Mouse (Mus musculus): ENCODE measurements at regions not wholly inside any gene's neighbourhood (a gene's known extent, or its start where the extent isn't known, plus 50 kb on each side); places are given as distances from the start of the nearest gene placed in this dataset.
"Not testable (repeated sequence)": the region's sequence is repeated elsewhere in the genome, so short reads cannot be mapped to it uniquely, and the experiment has no call there.

GRCm38 (mm10) chr16:65312947-65313346, 207.3 kb upstream of the Htr1f start:
- DNase-seq (ENCODE audit: low spot score in 2 of 2): no peak

- DNase-seq (ENCODE audit: low spot score in 2 of 2): no peak
Measured at GRCm38 (mm10) chr16:65315052-65315451, 205.3 kb upstream of the Pou1f1 start.

- DNase-seq (ENCODE audit: low spot score in 2 of 2): no peak
Measured at GRCm38 (mm10) chr16:65332412-65332811, 187.9 kb upstream of the Pou1f1 start.

- no peak for DNase-seq (ENCODE audit: low spot score in 2 of 2)
Measured at GRCm38 (mm10) chr16:65339225-65339624, 181.1 kb upstream of the Pou1f1 start.

DNA sequence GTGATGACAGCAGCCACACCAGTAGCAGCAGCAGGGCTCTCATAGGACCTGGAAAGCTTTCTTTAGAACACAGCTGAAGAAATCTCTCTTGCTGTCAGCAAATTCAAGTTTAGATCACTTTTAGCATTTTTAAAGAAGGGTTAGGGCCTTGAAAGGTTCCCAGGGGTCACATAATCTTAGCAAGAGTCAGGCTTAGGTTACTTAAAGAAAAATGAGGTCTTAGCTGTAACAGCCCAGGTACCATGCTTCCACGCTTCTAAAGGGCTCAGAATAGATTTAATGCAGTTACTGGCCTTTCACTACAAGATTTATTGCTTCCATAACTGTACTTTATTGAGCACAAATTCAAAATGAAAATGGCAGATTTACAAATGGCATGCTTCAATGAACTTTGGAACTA, 160.4 kb upstream of the Pou1f1 start:
- DNase-seq (ENCODE audit: low spot score in 2 of 2): no peak

- no peak for DNase-seq (ENCODE audit: low spot score in 2 of 2)
Measured at GRCm38 (mm10) chr16:65369271-65369670, 151.0 kb upstream of the Pou1f1 start.

DNA sequence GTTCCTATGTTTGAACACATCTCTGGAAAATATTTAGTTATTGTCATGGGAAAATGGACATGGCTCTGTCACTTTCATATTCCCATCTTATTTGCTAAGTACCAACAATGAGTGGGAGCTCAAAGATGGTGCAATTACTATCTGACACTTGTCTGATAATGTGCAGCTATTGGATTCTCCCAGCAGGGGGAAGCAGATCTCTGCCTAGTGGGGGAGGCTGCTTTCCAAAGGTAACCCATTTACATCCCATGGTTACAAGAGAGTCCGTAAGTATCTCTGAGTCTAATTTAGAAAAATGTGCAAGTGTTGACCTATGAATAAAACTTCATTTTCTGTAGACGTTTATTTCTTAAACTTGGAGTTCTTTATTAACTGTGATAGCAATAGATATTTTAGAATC, 149.4 kb upstream of the Pou1f1 start:
- DNase-seq (ENCODE audit: low spot score in 2 of 2): no peak

GRCm38 (mm10) chr16:65376553-65376952, 143.8 kb upstream of the Pou1f1 start:
- DNase-seq (ENCODE audit: low spot score in 2 of 2): peak in 1 of 2 experiments; percentile 13

GRCm38 (mm10) chr16:65378276-65378675, 142.0 kb upstream of the Pou1f1 start:
- DNase-seq (ENCODE audit: low spot score in 2 of 2): no peak

GRCm38 (mm10) chr16:65379939-65380338, 140.4 kb upstream of the Pou1f1 start:
- DNase-seq (ENCODE audit: low spot score in 2 of 2): peak; percentile 21 to 55

- DNase-seq (ENCODE audit: low spot score in 2 of 2): no peak
Measured at GRCm38 (mm10) chr16:65403926-65404648, 116.2 kb upstream of the Pou1f1 start.

- no peak for DNase-seq (ENCODE audit: low spot score in 2 of 2)
Measured at GRCm38 (mm10) chr16:65404816-65405215, 115.5 kb upstream of the Pou1f1 start.

DNA sequence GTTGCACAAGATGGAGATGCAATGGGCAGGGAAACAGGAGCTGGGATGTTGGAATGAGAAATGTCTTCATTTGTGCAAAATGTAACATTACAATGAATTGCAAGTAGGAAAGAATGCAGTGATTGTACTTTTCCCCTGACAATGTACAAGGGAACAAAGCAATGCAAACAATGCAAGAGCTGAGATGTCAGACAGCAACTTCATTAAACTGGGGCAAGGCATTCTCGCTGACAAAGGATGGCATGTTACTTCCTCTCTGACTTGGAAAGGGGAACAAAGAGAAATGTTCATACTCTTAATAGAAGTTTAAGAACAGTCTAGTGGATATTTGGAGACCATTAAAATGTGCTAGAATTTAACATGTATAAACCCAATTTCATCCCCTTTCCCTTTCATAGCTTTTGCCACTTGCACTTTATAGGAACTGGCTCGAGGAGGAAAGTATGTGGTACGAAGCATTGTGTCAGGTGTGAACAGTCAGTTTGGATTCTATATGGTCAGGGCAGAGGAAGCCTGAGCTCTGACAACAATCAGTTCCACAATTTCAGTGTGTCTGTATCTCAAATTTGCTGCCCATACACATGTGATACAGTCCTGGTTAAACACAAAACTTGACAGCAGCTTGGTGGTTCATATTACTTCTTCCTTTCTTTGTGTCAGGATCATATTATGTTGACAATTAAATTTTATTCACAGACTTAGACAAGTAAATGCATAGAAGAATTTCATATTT, 114.3 kb upstream of the Pou1f1 start:
- DNase-seq (ENCODE audit: low spot score in 2 of 2): no peak

GRCm38 (mm10) chr16:65432046-65432445, 88.3 kb upstream of the Pou1f1 start:
- not testable (repeated sequence) for DNase-seq (ENCODE audit: low spot score in 2 of 2)

DNA sequence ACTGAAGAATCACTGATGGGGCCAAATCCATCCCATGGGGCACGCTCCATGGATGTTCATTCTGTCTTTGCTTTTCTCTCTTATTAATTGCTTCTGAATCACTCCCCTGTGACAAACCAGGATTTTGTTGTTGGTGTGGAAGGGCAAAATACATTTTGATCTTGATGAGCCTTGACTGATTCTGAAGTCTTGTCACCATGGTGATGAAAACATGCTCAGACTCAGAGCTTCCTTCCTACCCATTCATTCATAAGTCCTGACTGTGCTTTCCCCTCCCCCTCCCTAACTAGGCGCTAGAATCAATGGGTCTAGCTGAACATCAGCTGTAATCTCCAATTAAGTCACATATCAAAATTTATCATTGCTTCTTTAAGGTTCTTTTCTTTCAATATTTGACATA, 84.2 kb upstream of the Pou1f1 start:
- no peak for DNase-seq (ENCODE audit: low spot score in 2 of 2)

- no peak for DNase-seq (ENCODE audit: low spot score in 2 of 2)
Measured at GRCm38 (mm10) chr16:65441954-65442353, 78.4 kb upstream of the Pou1f1 start.

DNA sequence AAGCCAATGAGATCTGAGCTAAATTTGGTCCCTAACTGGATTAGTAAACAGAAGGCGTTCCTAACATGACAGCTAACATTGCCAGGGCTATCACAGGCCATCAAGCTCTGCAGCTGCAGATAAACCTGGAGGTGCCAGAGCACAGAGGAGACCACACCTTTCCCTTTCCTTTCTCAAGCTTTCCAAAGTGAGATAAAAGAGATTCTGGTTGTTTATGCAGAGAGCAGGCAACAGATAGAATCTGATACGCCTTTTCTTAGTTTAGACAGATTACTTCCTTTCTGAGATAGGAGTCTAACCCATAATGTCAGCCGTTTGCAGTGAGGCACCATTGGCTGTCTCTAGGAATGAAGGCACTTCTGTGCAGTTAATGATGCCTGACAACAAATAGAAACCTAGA, 71.5 kb upstream of the Pou1f1 start:
- no peak for DNase-seq (ENCODE audit: low spot score in 2 of 2)

DNA sequence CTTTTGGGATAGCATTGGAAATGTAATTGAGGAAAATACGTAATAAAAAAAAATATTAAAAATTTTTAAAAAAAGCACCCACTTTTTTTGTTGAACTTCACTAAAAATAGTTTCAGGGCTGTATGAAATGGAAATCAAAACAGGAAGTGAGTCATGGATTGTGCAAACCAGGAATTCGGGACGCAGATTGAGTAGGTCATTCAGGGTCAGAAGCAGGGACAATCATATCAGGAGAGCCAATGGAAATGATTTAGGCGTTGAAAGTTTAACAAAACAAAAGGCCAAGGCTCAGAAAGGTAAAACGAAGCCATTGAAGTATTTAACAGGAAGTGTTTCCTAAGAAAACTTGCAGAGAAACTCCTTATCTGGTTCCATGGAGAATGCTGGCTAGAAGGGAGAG, 69.6 kb upstream of the Pou1f1 start:
- DNase-seq (ENCODE audit: low spot score in 2 of 2): no peak

DNA sequence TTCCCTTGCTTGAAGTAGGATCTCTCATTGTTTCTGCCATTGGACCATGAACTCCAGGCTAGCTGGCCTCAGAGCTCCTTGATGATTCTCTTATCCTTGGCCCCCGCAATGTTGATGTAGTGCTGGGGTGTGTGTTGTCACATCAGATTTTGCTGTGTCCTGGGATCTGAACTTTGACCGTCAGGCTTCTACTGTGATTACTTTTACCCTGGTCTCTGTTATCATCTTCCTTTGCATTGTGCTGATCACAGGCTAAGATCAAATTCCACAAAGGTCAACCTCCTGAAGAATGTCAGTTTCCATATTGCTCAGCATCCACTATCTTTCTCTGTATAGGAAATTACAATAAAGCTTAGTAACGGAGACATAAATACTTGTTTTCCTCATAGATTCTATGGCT, 68.4 kb upstream of the Pou1f1 start:
- no peak for DNase-seq (ENCODE audit: low spot score in 2 of 2)

DNA sequence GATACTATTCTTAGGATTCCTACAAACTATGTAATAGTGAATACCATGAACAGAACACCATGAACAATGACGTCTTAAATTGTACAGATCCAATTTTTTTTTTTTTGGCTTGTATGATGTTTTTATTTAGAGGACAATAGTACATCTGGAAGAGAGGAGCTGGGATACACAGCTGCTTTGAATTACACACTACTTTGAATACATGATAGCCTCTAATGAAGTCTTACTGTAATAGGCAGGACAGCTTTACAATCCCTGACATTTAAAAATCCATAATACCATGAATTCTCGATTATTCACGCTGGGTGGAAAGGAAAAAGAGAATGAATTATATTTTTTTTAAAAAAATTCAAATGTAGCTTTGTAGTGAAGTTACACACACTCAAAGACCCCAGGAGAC, 63.4 kb upstream of the Pou1f1 start:
- DNase-seq (ENCODE audit: low spot score in 2 of 2): not testable (repeated sequence)

- DNase-seq (ENCODE audit: low spot score in 2 of 2): no peak
Measured at GRCm38 (mm10) chr16:65458234-65458633, 62.1 kb upstream of the Pou1f1 start.

GRCm38 (mm10) chr16:65469681-65470080, 50.6 kb upstream of the Pou1f1 start:
- no peak for DNase-seq (ENCODE audit: low spot score in 2 of 2)

All from frontal cortex, postnatal 36 days (tissue).